Mouse (Mus musculus) stomach, embryonic 14.5 days (tissue): ENCODE measurements around the gene Prpf4b. TPM values are rescaled to one million over a fixed set of nuclear protein-coding genes. Genes with fewer than 3 reads are reported as not detected.
"Not testable (repeated sequence)": the region's sequence is repeated elsewhere in the genome, so short reads cannot be mapped to it uniquely, and the experiment has no call there.

Experiments used
- ATAC-seq: fragments of 200-750 bp; cut with Nextera tagmentation; 2 replicates; pipeline ENCODE4 v1.8.0; 2017; ENCODE audit warnings: low read depth, moderate TSS enrichment; ENCODE audit not compliant: insufficient number of reproducible peaks, insufficient read depth, low FRiP score
- H3K27ac ChIP-seq: fragments of 300-500 bp; sonication (generic); 2 replicates; pipeline ENCODE4 v1.5.1; 2014; ENCODE audit warnings: mild to moderate bottlenecking, low read length, moderate library complexity, mixed read lengths
- H3K27me3 ChIP-seq: fragments of 300-500 bp; sonication (generic); 2 replicates; pipeline ENCODE4 v1.6.1; 2014; ENCODE audit warnings: low read length, control low read depth, mixed read lengths; ENCODE audit not compliant: control insufficient read depth, insufficient read depth
- H3K36me3 ChIP-seq: fragments of 300-500 bp; sonication (generic); 2 replicates; pipeline ENCODE4 v1.6.1; 2014; ENCODE audit warnings: mild to moderate bottlenecking, control low read depth, low read length, moderate library complexity, mixed read lengths; ENCODE audit not compliant: control insufficient read depth, insufficient read depth
- H3K4me1 ChIP-seq: fragments of 300-500 bp; sonication (generic); 2 replicates; pipeline ENCODE4 v1.6.1; 2014; ENCODE audit warnings: low read length, control low read depth, mixed read lengths; ENCODE audit not compliant: control insufficient read depth, insufficient read depth
- H3K4me2 ChIP-seq: fragments of 300-500 bp; sonication (generic); replicated peaks from 2 replicates; pipeline ENCODE4 v1.6.1; 2014; ENCODE audit warnings: low read depth, low read length, control low read depth
- H3K4me3 ChIP-seq: fragments of 300-500 bp; sonication (generic); 2 replicates; pipeline ENCODE4 v1.5.1; 2014; ENCODE audit warnings: low read depth, low read length, control low read depth
- H3K9ac ChIP-seq: fragments of 300-500 bp; sonication (generic); replicated peaks from 2 replicates; pipeline ENCODE4 v1.6.1; 2014; ENCODE audit warnings: low read depth, mild to moderate bottlenecking, control low read depth, low read length, moderate library complexity, mixed read lengths
- H3K9me3 ChIP-seq: fragments of 300-500 bp; sonication (generic); 2 replicates; pipeline ENCODE4 v1.6.1; 2016; ENCODE audit warnings: low read depth, low read length, control low read depth; ENCODE audit not compliant: control insufficient read depth
- WGBS: fragments of 180-500 bp; shearing (Covaris S2); extraction: QIAGEN DNeasy Blood & Tissue Kit; methylation state at CpG from one replicate; pipeline ENCODE4 v1.1.7; 2014; 5-methylcytosine and 5-hydroxymethylcytosine counted together
- polyA plus RNA-seq: library from polyadenylated mRNA; unstranded; fragments of >200 nt; fragmentation: Nextera tagmentation; extraction: Ambion mirVana; gene quantifications from 2 replicates; pipeline ENCODE4 v1.2.1, GENCODE M21; 2014

Gene Prpf4b
- polyA plus RNA-seq, 1 experiment from 2014 or later, result 107 TPM

DNA sequence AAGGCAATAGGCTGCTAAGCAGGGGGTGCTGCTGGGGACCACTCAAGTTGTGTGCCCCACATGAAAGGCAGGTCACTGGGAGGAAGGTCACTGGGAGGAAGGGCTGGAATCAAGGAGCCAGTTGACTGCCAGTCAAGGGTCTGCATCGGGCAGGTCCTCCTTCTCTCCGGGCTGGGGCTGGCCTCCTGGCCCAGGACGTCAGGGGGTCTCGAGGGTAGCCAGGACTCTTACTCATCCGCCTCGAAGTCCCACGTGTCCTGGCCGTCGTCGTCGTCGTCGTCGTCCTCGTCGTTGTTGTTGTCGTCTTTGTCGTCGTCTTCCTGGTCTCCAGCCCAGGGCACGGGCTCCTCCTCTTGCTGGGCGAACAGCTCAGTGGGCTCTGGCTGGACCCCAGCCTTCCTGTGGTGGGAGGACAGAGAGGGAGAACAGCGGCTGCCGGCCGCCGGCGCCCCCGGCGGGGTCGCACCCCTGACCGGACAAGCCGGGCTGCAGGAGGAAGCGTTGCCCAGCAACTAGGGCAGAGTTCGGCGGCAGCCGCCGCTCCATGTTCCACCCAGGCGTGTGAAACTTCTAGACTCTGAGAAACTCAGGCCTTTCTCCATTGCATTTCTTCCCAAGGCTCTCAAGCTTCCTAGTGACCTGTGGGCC is 41.5 kb downstream of the Prpf4b start:
- Histone ChIP-seq H3K9ac (0 out of 2 replicates have a peak overlapping the region, but pooled peaks have one; percentile 21), H3K9me3 (no peaks in the 10 kb centered on the region), H3K27me3 (no peaks in the 10 kb centered on the region), H3K36me3 (no peaks in the 10 kb centered on the region), H3K4me3 (peak overlapping the region; percentile 23; the same call in 1 of the 2 replicates), H3K4me2 (peak overlapping the region; percentile 55), H3K27ac (no peak overlapping the region), H3K4me1 (peaks cover 6% of the 10 kb centered on the region; the same call in 1 of the 2 replicates)
- 35% methylated on average over 37 of the region's 37 CpGs for WGBS
- ATAC-seq, result 0 out of 2 replicates have a peak, but pooled peaks have one; percentile 58

DNA sequence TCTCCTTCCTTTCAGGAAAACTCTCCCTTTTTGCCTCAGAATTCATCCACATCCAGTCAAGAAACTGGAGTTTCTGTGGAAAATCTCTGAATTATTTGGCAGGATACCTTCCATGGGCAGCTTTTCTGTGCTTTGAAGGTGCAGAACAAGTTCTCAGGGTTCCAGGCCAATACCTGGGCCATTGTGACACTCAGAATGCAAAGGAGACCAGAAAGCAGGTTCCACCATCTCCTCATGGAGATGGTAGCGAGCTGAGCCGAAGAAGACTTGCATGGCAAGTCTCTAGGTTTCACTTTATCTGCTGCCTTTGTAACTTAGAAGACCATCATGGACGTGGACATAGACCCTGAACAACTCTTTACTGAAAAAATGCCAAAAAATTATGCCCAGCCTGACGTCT is 49.1 kb downstream of the Prpf4b start, which contains the start of the genes Fam217a and 4933417A18Rik:
TSS of gene Fam217a (minus strand) at position 101 of the 400 bp plus-strand sequence.
TSS of gene 4933417A18Rik (plus strand) at position 200 of the 400 bp plus-strand sequence.
- 87% methylated on average over 4 of the region's 4 CpGs for WGBS
- H3K9me3 ChIP-seq, result no peaks in the 10 kb centered on the region
- H3K4me1 ChIP-seq, result no peaks in the 10 kb centered on the region
- H3K27ac ChIP-seq, result no peak within 1 kb of the TSS
- no peak within 1 kb of the TSS for H3K4me2 ChIP-seq
- no peaks in the 10 kb centered on the region for H3K27me3 ChIP-seq
- no peak within 1 kb of the TSS for H3K9ac ChIP-seq
- H3K4me3 ChIP-seq, result no peak within 1 kb of the TSS
- ATAC-seq, result no peak
- H3K36me3 ChIP-seq, result no peaks in the 10 kb centered on the region

DNA sequence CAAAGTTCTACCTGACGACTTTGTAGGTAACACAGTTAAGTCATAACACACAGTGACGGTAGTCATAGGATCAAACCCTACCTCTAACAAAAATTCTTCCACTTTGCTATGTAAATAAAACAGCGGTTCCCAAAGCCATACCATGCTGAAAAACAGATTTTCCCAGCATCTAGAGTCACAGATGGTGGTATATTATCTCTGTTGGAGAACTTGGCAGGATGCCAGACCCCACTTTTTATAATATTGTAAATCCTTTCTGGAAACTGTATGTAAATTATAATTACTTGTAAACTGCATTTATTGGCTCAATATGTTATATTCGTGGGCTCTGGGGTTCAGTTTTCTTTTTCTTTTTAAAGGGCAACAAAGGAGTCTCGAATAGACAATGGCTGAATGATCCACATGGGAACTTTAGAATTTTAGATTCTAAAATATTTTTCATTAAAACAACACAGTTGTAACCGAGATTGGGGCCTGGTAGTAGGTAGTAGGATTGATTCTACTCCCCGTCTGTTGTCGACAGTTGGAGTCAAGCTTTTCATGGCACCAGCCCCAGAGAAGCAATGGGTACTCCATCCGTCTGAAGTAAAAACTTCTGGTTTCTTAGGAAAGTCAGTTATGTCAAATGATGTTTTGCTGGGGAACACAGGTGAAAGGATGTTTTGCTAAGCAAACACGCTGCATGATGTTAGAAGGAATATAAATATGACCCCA is 60.0 kb downstream of the Prpf4b start:
- Histone ChIP-seq H3K4me3 (no peak overlapping the region), H3K27me3 (no peaks in the 10 kb centered on the region), H3K4me1 (no peaks in the 10 kb centered on the region), H3K36me3 (no peaks in the 10 kb centered on the region), H3K4me2 (no peak overlapping the region), H3K9ac (no peak overlapping the region), H3K9me3 (no peaks in the 10 kb centered on the region), H3K27ac (no peak overlapping the region)
- ATAC-seq, result no peak
- WGBS, result 75% methylated on average over 10 of the region's 10 CpGs

DNA sequence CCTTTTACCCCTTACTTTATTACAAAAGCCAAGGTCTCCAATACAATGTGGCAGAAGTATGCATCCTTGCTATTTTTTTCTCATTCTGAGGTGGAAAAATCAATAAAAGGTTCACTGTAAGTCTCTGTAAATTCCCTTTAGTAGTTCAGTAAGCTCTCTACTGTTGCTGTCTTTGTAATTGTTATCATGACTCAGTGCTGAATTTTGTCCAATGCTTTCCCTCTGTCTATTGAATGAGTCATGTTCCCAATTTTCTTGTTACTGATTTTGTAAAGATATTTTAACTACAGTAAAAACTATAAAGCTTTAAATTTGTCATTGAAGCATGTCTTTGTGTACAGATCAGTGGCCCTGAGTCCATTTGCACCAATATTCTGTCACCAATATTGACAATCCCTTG is 67.3 kb downstream of the Prpf4b start:
- H3K4me1 ChIP-seq, result no peaks in the 10 kb centered on the region
- H3K36me3 ChIP-seq, result no peaks in the 10 kb centered on the region
- H3K9ac ChIP-seq, result no peak overlapping the region
- H3K27ac ChIP-seq, result no peak overlapping the region
- H3K4me3 ChIP-seq, result no peak overlapping the region
- no peak overlapping the region for H3K4me2 ChIP-seq
- H3K27me3 ChIP-seq, result no peaks in the 10 kb centered on the region
- H3K9me3 ChIP-seq, result no peaks in the 10 kb centered on the region
- ATAC-seq, result no peak

DNA sequence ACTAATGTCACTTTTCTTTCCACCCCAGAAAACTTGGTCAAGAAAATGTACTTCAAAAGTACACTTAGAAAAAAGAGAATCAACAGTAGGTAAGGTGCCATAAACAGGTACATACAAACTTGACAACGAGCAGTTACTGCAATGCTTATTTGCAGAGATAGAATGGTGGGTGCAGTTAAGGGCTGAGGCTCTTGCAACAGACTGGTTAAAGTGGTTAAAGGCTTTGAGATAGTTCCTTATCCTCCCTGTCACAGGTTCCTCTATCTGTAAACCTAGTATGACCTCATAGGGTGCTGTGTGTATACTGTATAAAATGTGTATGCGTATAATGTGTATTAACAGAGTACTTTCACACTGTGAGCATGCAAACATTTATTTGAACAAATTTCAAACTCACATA is 76.3 kb downstream of the Prpf4b start:
- H3K4me3 ChIP-seq, ATAC-seq, H3K4me2 ChIP-seq, H3K27me3 ChIP-seq, H3K4me1 ChIP-seq, H3K9me3 ChIP-seq, H3K27ac ChIP-seq, H3K36me3 ChIP-seq, H3K9ac ChIP-seq: not testable (repeated sequence)
- 90% methylated on average over 2 of the region's 2 CpGs for WGBS

Other genes with a start within 250 kb of the Prpf4b start
- 11.8 and 12.5 TPM in 2 replicates for gene Pxdc1, start 221.8 kb upstream of the Prpf4b start, polyA plus RNA-seq
- gene Fam50b, start 140.5 kb upstream of the Prpf4b start, polyA plus RNA-seq, result not detected in 2 replicates
- 0.93 and 1.8 TPM in 2 replicates for gene Fam217a, start 49.0 kb downstream of the Prpf4b start, polyA plus RNA-seq
- not detected in 2 replicates for gene 4933417A18Rik, start 49.1 kb downstream of the Prpf4b start, polyA plus RNA-seq
- 1.3 and 1.5 TPM in 2 replicates for gene Eci3, start 88.5 kb downstream of the Prpf4b start, polyA plus RNA-seq
- gene Eci2, start 151.8 kb downstream of the Prpf4b start, polyA plus RNA-seq, result 154 and 158 TPM in 2 replicates